Mouse (Mus musculus) layer of hippocampus, postnatal 10 days (tissue): ENCODE measurements around the gene Pou2f1. TPM values are rescaled to one million over a fixed set of nuclear protein-coding genes. Genes with fewer than 3 reads are reported as not detected.

Source experiments
- DNase-seq, 2 experiments: peaks; one replicate each; pipeline ENCODE4 v3.0.0; 2021; ENCODE audit warnings: low spot score in 2 of 2
- total RNA-seq, 2 experiments: library from RNA; stranded (reverse); gene quantifications; 2 replicates each; pipeline ENCODE4 v1.2.3; 2021

Pou2f1 gene
- total RNA-seq, 2 experiments from 2014 or later: 18.6 to 22.2 TPM

DNA sequence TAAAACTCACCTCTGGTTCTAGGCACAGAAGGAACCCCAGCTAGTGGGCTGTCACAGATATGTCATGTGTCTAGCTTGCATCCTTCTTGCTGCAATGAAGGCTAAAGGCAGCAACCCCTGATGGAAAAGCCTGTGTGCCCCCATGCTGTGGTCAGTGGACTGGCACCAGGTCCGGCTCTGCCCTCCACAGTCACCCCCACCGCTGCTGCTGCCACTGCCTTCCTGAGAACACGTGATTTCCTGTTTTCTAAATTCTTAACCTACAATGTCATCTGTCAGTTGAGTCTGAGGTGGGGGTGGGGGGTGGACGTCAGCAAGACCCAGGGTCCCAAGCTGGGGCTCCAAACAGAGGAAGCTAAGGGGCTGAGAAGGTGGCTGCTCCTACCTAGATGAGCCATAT is 153.6 kb downstream of the Pou2f1 start:
- DNase-seq: no peak

DNA sequence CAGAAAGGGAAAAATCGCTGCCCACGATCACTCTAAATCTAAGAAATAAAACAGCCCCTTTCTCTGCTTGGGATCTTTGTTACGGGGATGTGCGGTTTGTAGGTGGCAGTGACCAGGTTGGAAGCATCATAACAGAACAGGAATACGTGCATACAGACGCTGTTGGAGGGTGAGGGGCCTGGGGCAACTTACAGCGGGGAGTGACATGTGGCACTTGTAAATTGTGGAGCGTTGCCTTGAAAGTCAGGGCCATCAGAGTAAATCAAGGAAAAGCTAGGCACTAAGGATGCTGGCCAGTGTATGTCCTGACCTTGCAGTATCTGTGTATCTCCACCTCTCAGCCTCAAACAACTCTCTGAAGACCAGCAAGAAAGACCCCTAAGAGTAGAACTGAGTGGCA is 154.1 kb downstream of the Pou2f1 start:
- DNase-seq: no peak

DNA sequence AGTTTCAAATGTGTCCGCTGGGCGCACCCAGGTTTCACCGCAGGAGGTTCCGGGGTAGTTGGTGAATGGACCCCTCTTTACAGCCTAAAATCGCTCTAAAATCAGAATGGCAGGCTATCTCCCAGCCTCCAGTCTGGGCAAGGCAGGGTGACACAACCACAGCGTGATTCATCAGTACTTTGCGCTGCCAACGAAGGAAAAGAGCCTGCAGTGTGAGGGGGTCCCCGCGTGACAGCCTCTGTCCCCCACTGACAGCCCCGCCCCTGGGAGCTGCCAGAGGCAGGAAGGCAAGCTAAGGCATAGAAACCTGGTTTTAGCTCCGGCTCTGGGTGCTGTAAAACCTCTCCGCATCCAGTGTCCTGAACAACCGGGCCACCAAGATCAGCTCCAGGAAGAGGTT is 157.1 kb downstream of the Pou2f1 start:
- DNase-seq: no peak

DNA sequence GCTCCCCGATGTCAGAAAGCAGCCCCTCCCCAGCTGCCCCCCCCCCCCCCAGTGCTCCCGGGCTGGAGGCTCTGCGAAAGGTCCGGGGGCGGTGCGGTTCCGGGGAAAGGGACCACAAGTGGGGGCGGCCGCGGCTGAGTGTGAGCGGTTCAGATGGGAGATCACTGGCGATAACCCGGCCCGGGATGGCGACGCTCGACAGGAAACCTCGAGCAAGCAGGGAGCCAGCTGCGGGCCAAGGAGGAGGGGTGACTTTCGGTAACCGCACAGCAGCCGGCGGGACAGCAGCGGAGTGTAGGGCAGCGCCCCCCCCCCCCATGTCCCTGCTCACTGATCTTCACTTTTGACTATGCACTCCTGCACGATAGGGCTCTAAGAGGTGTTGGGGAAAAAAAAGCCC is 157.5 kb downstream of the Pou2f1 start:
- DNase-seq: no peak

DNA sequence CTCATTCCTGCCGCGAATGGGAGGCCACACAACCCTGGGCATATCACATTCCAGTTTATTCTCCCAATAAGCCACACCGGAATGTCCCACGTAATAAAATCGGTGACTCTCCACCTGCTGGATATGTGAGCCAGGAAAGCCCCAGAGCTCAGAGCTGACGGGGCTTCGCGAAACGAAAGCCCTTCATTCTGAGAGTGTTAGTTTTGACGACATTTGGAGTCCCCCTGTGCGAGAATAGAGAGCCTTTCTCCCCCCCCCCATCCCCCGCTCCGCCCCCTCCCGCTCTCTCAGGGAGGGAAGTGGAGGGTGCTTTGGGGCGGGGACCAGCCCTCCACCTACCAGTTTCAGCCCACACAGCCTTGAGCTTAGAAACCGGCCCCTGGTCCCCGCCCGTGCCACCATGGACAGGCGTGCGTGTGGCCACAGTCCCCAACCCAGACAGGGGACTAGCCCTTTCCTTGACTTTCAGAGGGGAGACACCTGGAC is 158.0 kb downstream of the Pou2f1 start:
- no peak for DNase-seq

DNA sequence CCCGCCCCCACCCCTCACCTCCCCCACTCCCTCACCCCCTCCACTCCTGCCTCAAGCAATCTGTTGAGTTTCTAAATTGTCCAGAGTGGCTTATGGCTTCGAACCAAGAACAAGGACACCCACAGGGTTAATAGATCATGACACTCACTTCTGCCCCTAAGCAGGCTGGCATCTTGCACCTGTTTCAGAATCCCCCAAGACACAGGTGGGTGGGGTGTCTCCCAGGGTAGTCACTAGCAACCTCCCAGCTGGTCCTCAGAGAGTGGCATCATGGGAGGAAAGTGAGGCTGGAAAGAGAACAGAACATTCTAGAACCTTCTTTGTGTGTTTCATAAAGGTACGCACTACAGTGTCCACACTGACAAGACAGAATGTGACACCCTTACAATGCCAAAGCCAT is 158.9 kb downstream of the Pou2f1 start:
- no peak for DNase-seq

DNA sequence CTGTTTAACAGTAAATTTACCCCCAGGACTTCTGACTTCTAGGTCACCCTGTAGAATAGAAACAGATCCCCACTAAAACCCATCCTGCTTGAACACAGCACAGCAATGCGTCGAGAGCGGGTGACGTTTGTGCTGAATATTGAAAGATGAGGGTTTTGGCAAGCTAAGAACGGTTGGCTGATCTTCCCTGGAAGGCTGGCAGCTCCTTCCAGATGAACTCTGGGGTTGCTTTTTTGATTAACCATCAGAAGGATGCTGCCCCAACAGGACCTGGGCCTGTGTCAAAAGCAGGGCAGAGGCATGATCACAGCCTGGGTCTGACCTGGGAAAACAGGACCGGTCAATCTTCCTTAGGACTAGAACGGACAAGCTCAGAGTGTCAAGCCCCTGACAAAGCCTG is 160.3 kb downstream of the Pou2f1 start:
- DNase-seq: no peak

DNA sequence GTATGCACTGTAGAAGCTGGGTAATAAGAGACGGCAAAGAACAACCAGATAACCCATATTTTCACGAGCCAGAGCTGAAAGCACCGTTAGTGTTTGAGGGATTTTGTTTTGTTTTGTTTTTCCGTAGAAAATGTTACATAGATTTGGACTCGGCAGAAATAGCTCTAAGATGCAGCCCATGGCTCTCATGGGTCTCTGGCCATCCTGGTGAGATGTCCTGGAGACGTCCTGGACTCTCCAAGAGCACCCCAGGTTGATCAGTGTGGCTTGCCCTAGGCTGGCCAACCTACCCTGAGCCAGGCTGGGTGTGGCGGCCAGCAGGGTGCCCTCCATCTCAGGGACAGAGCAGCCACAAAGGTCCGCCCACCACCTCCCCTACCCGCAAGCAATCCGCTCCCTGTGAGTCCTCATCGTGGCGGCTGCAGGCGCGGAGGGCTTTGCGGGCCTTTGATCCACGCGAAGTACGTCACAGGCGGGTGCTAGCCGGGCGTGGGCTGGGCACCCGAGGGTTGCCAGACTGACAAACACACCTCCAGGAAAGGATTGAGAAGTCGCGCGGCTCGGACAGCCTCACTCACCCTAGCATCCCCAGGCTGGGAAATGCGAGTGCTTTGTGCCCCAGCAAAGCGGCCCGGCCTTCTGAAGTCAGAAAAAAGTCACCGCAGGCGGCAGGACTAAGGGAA is 161.8 kb downstream of the Pou2f1 start:
- no peak for DNase-seq

DNA sequence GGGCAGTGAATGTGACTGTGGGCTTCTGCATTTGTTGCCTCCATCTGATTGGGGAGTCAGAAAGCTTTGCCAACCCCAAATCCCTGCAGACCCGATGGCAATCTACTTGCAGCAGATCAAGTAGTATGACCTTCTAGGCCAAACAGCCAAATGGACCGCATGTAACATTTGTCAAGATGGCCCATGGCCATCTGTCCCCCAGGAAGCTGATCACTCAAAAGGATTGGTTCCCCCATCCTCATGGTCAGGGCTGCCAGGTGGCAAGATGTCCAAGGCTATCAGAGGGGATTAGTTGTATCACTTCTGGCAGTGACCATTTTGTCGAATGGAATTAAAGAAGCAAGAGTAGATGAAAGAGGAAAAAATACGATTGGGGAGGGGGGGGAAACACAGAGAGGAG is 163.3 kb downstream of the Pou2f1 start:
- DNase-seq: no peak

DNA sequence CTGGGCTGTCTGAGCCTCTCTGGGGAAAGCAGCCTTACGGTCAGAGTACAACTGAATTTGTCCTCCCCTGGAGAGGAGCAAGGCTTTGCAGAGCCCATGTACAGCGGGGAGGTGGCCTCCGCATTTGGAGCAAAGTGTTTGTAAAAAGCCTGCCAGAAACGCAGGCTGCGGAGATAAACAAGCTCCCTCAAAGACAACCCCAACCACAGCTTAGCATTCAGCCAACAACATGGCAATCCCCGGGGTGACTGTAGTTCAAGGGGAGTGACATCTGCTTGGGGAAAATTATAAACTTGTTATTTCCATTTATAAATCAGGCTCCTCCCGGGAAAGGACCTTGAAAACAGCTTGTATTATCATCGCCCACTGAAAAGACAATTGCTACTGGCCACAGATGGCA is 164.9 kb downstream of the Pou2f1 start:
- no peak for DNase-seq

DNA sequence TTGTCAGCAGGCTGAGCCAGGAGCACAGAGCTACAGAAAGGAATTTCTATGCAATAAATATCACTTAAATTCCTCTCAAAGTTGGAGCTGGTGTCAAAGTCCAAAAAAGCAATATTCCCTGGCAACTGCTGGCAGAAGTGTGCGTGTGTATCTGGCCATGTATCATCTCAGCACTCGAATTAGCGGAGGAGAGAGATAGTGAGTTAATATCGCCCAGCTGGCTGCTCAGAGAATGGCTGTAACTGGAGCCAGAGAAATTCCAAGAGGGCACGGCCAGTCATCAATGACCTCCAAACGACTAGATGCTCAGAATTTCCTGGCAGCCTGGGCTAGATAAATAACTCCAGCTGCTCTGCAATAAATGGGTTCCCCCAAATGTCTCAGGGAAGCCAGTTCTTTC is 166.0 kb downstream of the Pou2f1 start:
- no peak for DNase-seq

DNA sequence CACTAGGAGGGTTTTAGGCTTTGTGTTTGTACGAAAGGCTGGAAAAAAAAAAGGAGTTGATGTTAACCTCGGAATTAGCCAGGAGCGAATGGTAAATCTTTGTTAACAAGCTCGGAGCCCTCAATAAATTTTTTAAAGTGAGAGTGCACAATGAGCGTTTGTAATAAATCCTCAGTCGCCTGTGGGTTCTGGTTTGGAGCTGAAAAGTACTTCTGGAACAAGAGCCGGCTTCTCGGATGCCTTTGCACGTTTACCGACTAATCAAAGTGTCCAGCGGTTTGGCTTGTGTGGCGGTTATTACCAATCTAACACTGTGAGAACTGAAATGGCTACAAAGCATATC is 167.9 kb downstream of the Pou2f1 start:
- DNase-seq: no peak

DNA sequence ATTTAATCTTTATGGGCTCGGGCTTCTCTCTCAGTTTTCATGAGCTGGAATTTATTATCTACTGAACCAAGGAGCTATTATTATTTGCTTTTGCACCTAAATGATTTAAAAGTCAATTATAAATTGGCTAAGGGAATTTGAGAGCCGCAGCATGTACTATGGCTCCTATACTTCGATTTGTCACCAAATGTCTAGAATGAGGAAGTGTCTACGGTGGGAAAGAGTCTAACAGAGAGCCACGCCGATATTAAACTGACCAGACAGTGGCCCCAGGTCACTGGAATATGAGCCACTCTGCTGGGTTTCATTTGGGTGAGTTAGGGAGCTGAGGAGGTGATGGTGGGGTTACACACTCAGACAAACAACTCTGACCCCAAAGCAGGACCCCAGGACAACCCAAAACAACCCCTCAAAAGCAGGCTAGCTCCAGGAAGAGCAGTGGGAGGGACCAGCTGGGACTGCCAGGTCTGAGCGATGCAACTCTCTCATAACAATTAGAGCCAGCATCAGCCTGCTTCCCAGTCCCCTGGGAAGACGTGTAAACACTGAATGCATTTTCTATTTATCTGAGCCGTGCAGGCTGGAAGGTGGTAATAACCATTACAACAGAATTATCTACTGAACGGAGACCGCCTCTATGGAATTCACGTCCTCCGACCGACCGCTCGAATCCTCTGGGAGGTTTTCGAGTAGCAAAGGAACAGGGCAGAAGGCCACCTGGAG is 168.4 kb downstream of the Pou2f1 start:
- DNase-seq: no peak

DNA sequence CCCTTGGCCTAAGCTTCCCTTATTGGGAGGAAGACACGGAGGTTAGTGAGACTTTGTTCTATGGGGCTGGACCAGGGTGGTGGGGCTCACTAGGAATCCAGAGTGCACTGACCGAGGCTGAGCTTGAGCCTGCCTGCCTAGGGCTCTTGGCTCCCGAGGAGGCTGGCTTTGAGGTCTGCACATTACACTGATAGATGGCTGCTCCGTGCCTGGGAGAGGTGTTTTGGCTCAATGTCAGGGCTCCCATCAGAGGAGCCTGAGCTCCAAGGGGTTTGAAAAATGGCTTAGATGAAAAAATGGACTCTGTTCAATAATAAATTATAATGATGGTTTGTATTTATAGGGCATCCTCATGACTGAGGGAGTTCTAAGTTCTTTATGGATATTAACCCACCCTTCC is 169.2 kb downstream of the Pou2f1 start:
- no peak for DNase-seq

DNA sequence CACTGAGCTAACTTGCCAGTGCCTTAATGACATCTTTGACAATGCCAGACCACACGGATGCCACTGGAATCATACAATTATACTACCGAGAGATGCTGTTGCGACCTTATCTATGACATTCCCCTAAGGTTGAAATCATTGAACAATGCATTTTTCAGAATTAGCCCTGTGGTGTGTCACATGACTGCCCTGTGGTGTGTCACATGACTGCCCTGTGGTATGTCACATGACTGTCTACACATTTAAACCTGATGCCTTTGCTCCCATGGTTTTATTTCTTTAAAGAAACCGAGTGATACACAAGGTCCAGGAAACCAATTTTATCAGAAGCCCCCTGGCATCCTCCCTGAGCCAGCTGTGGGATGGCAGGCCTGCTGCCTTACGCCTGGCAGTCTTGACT is 172.6 kb downstream of the Pou2f1 start:
- no peak for DNase-seq

DNA sequence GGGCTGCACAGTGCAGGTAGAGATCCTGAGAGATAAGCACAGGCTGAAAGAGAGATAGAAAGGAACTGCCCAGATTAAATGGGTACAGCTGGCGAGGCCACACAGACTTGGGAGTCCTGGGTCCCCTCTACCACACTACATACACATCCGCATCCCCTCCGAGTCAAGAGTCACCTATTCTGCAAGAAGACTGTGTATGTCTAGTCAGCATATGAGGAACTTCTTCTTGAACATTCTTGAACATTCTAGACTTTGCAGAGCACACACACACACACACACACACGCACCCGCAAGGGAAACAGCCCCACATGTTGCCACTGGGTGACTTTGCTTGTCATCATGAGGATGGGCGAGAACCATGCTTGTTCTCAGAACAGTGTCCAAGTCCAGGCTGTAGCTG is 173.9 kb downstream of the Pou2f1 start:
- no peak for DNase-seq

DNA sequence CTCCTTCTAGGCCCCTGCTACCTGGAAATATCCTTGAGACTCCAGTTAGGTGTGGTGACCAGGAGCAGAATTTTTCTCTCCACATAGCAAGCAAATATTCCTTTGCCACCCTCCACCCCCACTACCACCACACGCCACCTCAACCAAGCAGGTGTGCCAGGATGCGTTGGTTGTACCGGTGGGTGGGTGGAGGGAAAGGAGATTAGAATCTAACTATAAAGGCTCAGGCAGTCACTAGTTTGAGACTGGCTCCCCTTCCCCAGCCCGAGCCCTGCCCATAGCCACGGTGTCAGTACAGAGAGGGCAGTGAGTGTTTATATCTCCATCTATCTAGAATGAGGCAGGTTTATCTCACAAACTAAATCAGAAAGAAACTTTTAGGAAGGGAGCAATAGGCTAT is 174.3 kb downstream of the Pou2f1 start:
- DNase-seq: no peak

DNA sequence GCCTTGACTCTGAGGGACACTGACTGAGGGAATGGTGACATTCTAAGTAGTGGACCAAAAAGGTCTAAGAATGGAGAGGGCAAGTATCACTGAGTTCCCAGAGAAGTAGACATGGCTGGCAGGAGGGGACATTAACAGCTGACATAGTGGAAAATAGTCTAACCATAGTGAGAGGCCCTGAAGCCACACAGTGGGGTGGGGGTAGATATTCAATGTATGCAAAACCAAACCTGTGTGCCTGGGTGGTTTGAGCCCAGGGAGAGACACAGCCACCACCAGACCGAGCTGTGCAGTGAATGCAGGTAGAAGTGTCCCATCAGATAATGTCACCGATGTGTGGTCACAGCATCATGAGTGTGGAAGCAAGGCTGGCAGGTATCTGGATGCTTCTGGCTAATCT is 180.4 kb downstream of the Pou2f1 start:
- DNase-seq: no peak

DNA sequence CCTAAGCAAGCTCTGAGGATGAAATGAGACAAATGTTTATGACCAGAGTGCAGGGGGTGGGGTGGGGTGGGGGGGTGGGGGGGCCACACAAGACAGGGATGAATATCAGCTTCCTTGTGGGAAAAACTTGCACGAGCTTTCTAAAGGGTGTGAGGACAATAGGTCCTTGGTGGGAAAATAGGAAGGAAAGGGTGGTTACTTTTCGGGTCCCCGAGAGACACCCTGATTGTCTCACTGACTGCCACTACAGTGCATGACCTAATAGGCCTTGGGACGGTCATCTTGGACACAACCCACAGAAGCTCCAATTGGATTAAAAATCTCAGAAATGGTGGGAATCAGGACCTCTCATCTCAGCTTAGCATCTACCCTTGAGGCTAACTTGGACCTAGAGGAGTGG is 183.3 kb downstream of the Pou2f1 start:
- DNase-seq: no peak

DNA sequence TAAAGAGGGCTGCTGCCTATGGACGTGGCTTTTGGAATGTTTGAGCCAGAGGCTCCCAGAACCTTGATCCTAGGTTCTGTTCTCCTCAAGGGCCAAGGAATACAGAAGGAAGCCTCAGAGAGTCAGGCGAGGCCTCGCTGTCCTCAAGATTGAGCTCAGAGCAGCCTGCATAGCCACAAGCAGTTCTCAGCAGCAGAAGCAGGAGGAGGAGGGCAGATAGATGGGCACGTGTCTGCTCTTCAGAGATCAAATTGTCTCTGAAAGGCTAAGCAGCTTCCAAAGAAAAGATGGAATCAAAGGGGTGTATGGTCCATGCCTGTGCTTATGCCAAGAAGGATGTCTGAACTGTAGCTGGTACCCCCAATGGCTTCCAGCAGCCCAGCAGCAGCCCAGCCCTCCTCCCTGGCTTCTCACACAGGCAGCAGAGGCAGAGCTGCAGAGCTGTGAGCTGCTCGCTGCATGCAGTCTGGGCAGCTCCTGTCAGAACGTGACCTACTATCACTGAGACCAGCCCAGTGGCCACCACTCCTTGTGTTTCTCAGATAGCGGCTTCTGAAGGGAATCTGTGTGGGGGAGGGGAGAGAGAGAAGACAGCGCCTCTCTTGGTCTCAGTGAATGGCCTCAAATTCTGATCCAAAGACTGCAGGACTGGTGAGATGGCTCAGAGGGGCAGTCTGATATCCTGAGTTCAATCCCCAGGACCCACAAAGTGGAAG is 184.2 kb downstream of the Pou2f1 start:
- no peak for DNase-seq

DNA sequence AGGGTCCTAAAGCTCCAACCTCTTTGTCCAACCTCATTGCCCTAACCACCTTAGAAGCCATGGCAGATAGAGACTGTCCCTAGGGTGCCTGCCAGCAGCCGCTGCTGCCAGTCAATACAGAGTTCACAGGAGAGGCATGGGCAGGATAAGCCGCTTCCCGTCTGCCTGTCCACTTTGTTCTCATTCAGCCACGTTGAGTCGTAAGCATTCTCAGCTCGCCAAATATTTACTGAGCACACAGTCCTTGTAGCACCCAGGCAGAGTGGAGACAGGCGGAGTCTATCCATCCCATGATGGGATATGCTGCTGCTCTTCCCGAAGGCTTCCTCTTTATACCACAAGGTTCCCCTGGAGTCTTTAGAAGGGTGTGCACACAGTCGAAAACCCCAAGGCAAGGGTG is 185.2 kb downstream of the Pou2f1 start:
- no peak for DNase-seq

DNA sequence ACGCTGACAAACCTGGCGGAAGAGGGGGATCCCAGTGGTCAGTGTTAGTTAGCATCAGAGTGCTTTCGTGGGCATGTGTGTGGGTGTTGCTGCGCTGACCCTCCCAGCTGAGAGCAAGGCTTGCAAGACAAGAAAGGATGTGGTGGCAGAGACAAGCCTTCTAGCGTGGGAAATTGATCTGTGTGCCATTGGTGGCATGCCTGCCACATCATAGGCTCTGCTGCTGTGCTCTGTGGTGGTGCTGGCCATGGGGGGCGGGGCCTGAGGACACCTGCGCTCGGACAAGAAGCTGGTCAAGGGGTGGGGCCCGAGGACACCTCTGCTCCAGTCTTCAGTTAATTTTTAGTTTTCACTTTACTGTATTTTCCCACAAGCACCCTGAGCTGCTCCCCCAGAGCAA is 186.1 kb downstream of the Pou2f1 start:
- no peak for DNase-seq
